Mouse (Mus musculus) v-Abl transformed pro-B cells (cell line): Measurements from ENCODE around the gene Smarcd3.

Source experiments
- in situ Hi-C, 2 experiments: fragments of 400-800 bp; cut with MboI; formaldehyde crosslinking; loops; one replicate each; pipeline ENCODE4 v1.15.1; 2025; ENCODE audit not compliant: unreplicated experiment in 2 of 2

Smarcd3 gene

GRCm38 (mm10) chr5:24622386-24623040 lies 1.7 kb downstream of the Smarcd3 start:
- in situ Hi-C loops, result no loop called here

- in situ Hi-C loops, result no loop called here
Measured at GRCm38 (mm10) chr5:24620626-24621025, 3.6 kb downstream of the Smarcd3 start.

GRCm38 (mm10) chr5:24620116-24620515 lies 4.1 kb downstream of the Smarcd3 start:
- in situ Hi-C loops, result no loop called here

GRCm38 (mm10) chr5:24618921-24619320 lies 5.3 kb downstream of the Smarcd3 start:
- in situ Hi-C loops, result no loop called here

- in situ Hi-C loops, result no loop called here
Measured at GRCm38 (mm10) chr5:24615097-24615496, 9.1 kb downstream of the Smarcd3 start.

- in situ Hi-C loops, result no loop called here
Measured at GRCm38 (mm10) chr5:24612302-24612649, 11.9 kb downstream of the Smarcd3 start.

GRCm38 (mm10) chr5:24611366-24612301 lies 12.6 kb downstream of the Smarcd3 start:
- in situ Hi-C loops, result no loop called here

GRCm38 (mm10) chr5:24609388-24609787 lies 14.8 kb downstream of the Smarcd3 start:
- in situ Hi-C loops, result no loop called here

GRCm38 (mm10) chr5:24605980-24606665 lies 18.1 kb downstream of the Smarcd3 start:
- in situ Hi-C loops, result no loop called here

- in situ Hi-C loops, result no loop called here
Measured at GRCm38 (mm10) chr5:24605321-24605979, 18.8 kb downstream of the Smarcd3 start.

- in situ Hi-C loops, result no loop called here
Measured at GRCm38 (mm10) chr5:24604656-24605100, 19.5 kb downstream of the Smarcd3 start.

- in situ Hi-C loops, result no loop called here
Measured at GRCm38 (mm10) chr5:24604080-24604655, 20.0 kb downstream of the Smarcd3 start.

- in situ Hi-C loops, result no loop called here
Measured at GRCm38 (mm10) chr5:24603431-24604010, 20.7 kb downstream of the Smarcd3 start.

GRCm38 (mm10) chr5:24602751-24603343 lies 21.4 kb downstream of the Smarcd3 start:
- in situ Hi-C loops, result no loop called here

- in situ Hi-C loops, result no loop called here
Measured at GRCm38 (mm10) chr5:24601911-24602750, 22.1 kb downstream of the Smarcd3 start.

GRCm38 (mm10) chr5:24601071-24601835 lies 23.0 kb downstream of the Smarcd3 start:
- in situ Hi-C loops, result no loop called here

GRCm38 (mm10) chr5:24600236-24600635 lies 24.0 kb downstream of the Smarcd3 start:
- in situ Hi-C loops, result no loop called here

- in situ Hi-C loops, result loop anchor here (25.0 kb wide), 2 partner anchors 187 to 212 kb away; partner anchors contain the start of genes Abcb8 (in 1 of the 2), Asic3 (in 1 of the 2), Atg9b (in 1 of the 2) and Cdk5 (in 1 of the 2)
Measured at GRCm38 (mm10) chr5:24599137-24599536, 25.1 kb downstream of the Smarcd3 start.
